Mouse (Mus musculus): Measurements from ENCODE around the gene AI464131. TPM values are rescaled to one million over a fixed set of nuclear protein-coding genes. Genes with fewer than 3 reads are reported as not detected.

The AI464131 gene
- total and polyA plus RNA-seq, 3 experiments, result 1.2 to 2.2 TPM; not detected in 1

DNA sequence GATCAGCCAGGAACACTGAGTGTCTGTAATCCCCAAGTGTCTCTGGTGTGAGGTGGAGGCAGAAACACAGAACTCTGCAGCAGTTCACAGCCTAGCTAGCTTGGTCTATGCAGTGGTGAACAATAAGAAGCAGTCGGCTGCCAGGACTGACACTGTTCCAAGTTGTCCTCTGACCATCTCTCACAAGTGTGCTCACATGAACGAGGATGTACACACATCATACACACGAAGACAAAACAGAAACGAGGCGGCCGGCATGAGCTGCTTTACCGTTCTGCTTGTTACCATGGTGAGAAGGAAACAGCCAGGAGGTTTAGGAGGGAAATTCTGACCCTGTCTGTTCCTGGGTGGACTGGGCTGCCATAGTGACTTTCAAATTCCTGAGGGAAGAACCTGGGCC, 23.7 kb upstream of the AI464131 start:
- TF ChIP-seq UBTF (IDR thresholded peaks at IDR 0.05; ENCODE audit: borderline replicate concordance, insufficient read depth, low read depth, low read length) (no peak), E2F4 (IDR thresholded peaks at IDR 0.05; ENCODE audit: borderline replicate concordance, low read depth, low read length) (no peak), MAFK (IDR thresholded peaks at IDR 0.05; ENCODE audit: borderline replicate concordance, low read depth, low read length) (no peak), GABPA (IDR thresholded peaks at IDR 0.05; ENCODE audit: low read depth, low read length) (no peak), NELFE (IDR thresholded peaks at IDR 0.05; ENCODE audit: low read depth, low read length) (no peak), MYC (IDR thresholded peaks at IDR 0.05; ENCODE audit: low read depth, low read length) (no peak), RCOR1 (IDR thresholded peaks at IDR 0.05; ENCODE audit: low read depth, low read length) (no peak), POLR2AphosphoS5 (IDR thresholded peaks at IDR 0.05; ENCODE audit: borderline replicate concordance, low read depth, low read length) (no peak), MYB (IDR thresholded peaks at IDR 0.05; ENCODE audit: low read depth, low read length) (no peak), MAX (IDR thresholded peaks at IDR 0.05; ENCODE audit: low read length) (no peak), TBP (IDR thresholded peaks at IDR 0.05; ENCODE audit: low read depth, low read length) (no peak), POLR2AphosphoS2 (IDR thresholded peaks at IDR 0.05; ENCODE audit: low read length) (no peak), CTCF (IDR thresholded peaks at IDR 0.05 in 2 of 3, conservative IDR thresholded peaks at IDR 0.05 in 1 of 3; ENCODE audit: control insufficient read depth in 1 of 3, insufficient read depth in 1 of 3, low read depth in 2 of 3, low read length in 3 of 3, poor library complexity in 1 of 3, severe bottlenecking in 1 of 3) (no peak), ELF1 (IDR thresholded peaks at IDR 0.05; ENCODE audit: low read depth, low read length) (no peak), SMC3 (IDR thresholded peaks at IDR 0.05; ENCODE audit: low read depth, low read length) (no peak), RAD21 (IDR thresholded peaks at IDR 0.05; ENCODE audit: low read depth, low read length) (no peak), NRF1 (IDR thresholded peaks at IDR 0.05; ENCODE audit: insufficient read depth, low read depth, low read length, poor library complexity, severe bottlenecking) (no peak), MAZ (IDR thresholded peaks at IDR 0.05; ENCODE audit: low read depth, low read length) (no peak), MEF2A (IDR thresholded peaks at IDR 0.05; ENCODE audit: extremely low read depth, insufficient replicate concordance, low read depth, low read length, poor library complexity, severe bottlenecking) (no peak), EP300 (IDR thresholded peaks at IDR 0.05; ENCODE audit: low read depth in 1 of 2, low read length in 2 of 2) (no peak)
- H3K27ac ChIP-seq (ENCODE audit: control insufficient read depth, low read depth, low read length), result no peak overlapping the region
- no peaks in the 10 kb centered on the region for H3K79me2 ChIP-seq (ENCODE audit: control insufficient read depth, insufficient read depth, low read length, poor library complexity)
- H3K36me3 ChIP-seq (ENCODE audit: control insufficient read depth in 1 of 2, insufficient read depth in 2 of 2, low read length in 2 of 2), result peaks cover 0 to 2% of the 10 kb centered on the region in 2 experiments; a peak in 1 of 4 replicates
- peaks cover 0 to 7% of the 10 kb centered on the region in 2 experiments; a peak in 2 of 4 replicates for H3K4me1 ChIP-seq (ENCODE audit: control insufficient read depth in 1 of 2, insufficient read depth in 2 of 2, low read length in 2 of 2)
- H3K9ac ChIP-seq (ENCODE audit: control insufficient read depth, low read depth, low read length, poor library complexity, severe bottlenecking), result no peak overlapping the region
- no peak for DNase-seq (ENCODE audit: low read depth, low spot score)
- H3K27me3 ChIP-seq (ENCODE audit: control insufficient read depth in 1 of 2, insufficient read depth in 2 of 2, low read length in 2 of 2), result no peaks in the 10 kb centered on the region
- H3K4me3 ChIP-seq (ENCODE audit: control insufficient read depth in 1 of 2, insufficient read depth in 1 of 2, low read depth in 2 of 2, low read length in 2 of 2), result no peak overlapping the region
- no peaks in the 10 kb centered on the region for H3K9me3 ChIP-seq (replicated peaks; ENCODE audit: insufficient read depth, low read length)

DNA sequence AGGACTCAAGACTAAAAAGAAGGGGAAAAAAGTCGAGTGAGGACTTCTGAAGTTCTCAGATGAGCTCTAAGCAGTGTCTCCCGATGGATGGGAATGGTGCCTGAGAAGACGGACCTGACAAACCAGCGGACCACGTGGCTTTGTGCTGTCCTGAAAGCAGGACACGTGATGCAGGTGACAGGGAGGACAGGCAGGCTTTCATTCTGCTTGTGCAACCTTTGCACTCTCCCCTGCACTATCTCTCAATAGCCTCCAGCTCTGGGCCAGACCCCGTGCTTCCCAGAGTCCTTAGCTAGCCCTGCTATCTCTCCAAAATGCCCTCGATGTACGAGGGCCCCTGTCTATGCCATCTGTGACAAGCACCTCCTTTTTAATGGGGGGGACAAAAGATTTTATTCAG, 22.0 kb upstream of the AI464131 start:
- H3K27ac ChIP-seq (ENCODE audit: control insufficient read depth, low read depth, low read length), result no peak overlapping the region
- no peak overlapping the region for H3K4me3 ChIP-seq (ENCODE audit: control insufficient read depth in 1 of 2, insufficient read depth in 1 of 2, low read depth in 2 of 2, low read length in 2 of 2)
- peaks cover 0 to 7% of the 10 kb centered on the region in 2 experiments; a peak in 2 of 4 replicates for H3K4me1 ChIP-seq (ENCODE audit: control insufficient read depth in 1 of 2, insufficient read depth in 2 of 2, low read length in 2 of 2)
- no peak overlapping the region for H3K9ac ChIP-seq (ENCODE audit: control insufficient read depth, low read depth, low read length, poor library complexity, severe bottlenecking)
- H3K36me3 ChIP-seq (ENCODE audit: control insufficient read depth in 1 of 2, insufficient read depth in 2 of 2, low read length in 2 of 2), result peaks cover 0 to 2% of the 10 kb centered on the region in 2 experiments; a peak in 1 of 4 replicates
- no peaks in the 10 kb centered on the region for H3K9me3 ChIP-seq (replicated peaks; ENCODE audit: insufficient read depth, low read length)
- H3K79me2 ChIP-seq (ENCODE audit: control insufficient read depth, insufficient read depth, low read length, poor library complexity), result no peaks in the 10 kb centered on the region
- no peaks in the 10 kb centered on the region for H3K27me3 ChIP-seq (ENCODE audit: control insufficient read depth in 1 of 2, insufficient read depth in 2 of 2, low read length in 2 of 2)
- TF ChIP-seq ZKSCAN1 (IDR thresholded peaks at IDR 0.05; ENCODE audit: low read depth, low read length) (no peak), RCOR1 (IDR thresholded peaks at IDR 0.05; ENCODE audit: low read depth, low read length) (no peak), RAD21 (IDR thresholded peaks at IDR 0.05; ENCODE audit: low read depth, low read length) (no peak), CHD2 (IDR thresholded peaks at IDR 0.05; ENCODE audit: low read length) (no peak), MYC (IDR thresholded peaks at IDR 0.05; ENCODE audit: low read depth, low read length) (no peak), MAZ (IDR thresholded peaks at IDR 0.05; ENCODE audit: low read depth, low read length) (no peak), KAT2A (conservative IDR thresholded peaks at IDR 0.05; ENCODE audit: low read depth, low read length) (no peak), CTCF (IDR thresholded peaks at IDR 0.05 in 2 of 3, conservative IDR thresholded peaks at IDR 0.05 in 1 of 3; ENCODE audit: control insufficient read depth in 1 of 3, insufficient read depth in 1 of 3, low read depth in 2 of 3, low read length in 3 of 3, poor library complexity in 1 of 3, severe bottlenecking in 1 of 3) (no peak), MAFK (IDR thresholded peaks at IDR 0.05; ENCODE audit: borderline replicate concordance, low read depth, low read length) (no peak), UBTF (IDR thresholded peaks at IDR 0.05; ENCODE audit: borderline replicate concordance, insufficient read depth, low read depth, low read length) (no peak), E2F4 (IDR thresholded peaks at IDR 0.05; ENCODE audit: borderline replicate concordance, low read depth, low read length) (no peak), HCFC1 (IDR thresholded peaks at IDR 0.05; ENCODE audit: low read depth, low read length) (no peak), ZNF384 (IDR thresholded peaks at IDR 0.05; ENCODE audit: low read depth, low read length) (no peak), NELFE (IDR thresholded peaks at IDR 0.05; ENCODE audit: low read depth, low read length) (no peak)
- DNase-seq (ENCODE audit: low read depth, low spot score), result no peak
